Mouse (Mus musculus): ENCODE results near the gene Mars.
"Not testable (repeated sequence)": the region's sequence is repeated elsewhere in the genome, so short reads cannot be mapped to it uniquely, and the experiment has no call there.

The Mars gene

DNA sequence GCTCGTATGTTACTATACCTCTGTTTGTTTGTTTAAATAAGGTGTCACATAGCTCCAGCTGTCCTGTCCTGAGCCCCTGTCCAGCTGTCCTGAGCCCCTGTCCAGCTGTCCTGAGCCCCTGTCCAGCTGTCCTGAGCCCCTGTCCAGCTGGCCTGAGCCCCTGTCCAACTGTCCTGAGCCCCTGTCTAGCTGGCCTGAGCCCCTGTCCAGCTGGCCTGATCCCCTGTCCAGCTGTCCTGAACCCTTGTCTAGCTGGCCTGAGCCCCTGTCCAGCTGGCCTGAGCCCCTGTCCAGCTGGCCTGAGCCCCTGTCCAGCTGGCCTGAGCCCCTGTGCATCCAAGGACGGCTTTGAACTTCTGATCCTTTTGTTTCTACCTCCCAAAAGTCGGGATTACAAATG, 2.4 kb downstream of the Mars start:
- not testable (repeated sequence) for DNase-seq

DNA sequence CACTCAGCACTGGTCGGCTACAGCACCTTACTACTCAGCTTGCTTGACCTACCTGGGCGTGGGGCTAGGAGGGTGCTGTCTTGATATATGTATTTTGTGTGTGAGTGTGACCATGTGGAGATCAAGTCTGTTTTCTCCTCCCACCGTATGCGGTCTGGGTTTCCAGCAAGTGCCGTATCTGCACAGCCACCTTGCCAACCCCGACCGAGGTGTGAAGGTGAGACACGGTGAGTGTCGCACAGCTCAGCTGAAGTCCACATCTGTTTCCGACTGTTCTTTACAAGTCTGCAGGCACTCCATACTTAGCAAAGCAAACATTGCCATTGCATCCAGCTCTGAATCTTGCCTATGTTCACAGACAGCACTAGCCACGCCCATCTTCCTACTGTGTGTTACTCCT, 8.4 kb downstream of the Mars start:
- no peak for DNase-seq

DNA sequence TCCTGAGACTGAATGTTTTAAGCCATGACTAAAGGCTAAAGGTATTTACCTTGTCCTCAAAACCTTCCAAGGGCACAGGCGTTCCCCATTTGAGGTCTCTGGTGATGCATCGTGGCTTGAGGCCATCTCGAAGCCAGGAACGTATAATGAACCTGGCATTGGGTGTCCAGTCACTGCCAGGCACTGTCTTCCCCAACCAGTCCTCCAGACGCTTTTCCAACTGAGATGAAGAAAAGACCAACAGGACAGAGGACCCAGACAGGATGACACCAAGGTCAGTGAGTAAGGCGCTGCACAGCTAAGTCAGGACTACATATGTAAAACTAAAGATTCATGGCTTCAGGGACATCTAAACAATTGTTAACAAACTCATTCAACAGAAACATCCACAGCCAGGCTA, 11.2 kb downstream of the Mars start:
- DNase-seq = no peak

DNA sequence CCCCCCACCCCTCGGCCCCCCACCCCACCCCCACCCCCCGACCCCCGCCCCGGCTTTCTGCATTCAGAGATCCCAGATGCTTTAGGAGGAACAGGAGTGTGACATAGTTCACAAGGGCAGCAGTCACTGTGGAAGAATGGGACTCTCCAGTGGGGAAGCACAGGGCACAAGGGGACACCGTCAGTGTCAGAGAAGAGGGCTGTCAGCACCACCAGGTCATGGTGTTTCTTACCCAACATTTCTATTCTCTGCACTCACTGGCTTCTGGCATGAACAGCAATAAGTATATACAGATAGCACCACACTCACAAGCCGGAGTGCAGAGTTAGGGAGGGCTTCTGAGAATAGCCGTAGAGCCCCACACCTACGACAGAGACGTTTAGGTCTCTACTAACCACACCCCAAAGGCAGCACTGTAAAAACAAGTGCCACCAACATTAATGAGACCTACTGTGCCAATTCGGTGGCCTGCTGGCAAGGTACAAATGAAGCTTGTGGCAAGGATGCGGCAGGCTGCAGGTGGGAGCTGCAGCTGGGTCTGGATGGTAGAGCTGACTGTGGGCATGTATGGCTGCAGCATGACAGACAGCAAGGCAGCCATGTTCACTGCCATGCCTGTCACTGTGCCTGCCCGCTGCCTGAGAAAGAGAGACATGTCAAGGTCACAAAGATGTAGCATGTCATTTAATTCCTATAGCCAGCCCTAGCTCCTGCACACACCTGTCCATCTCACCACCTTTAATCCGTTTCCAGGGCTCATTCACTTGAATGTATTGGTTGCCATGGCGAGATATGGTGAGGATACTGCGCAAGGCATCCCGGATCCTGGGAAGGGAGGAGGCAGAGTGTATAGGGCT, 14.3 kb downstream of the Mars start:
- DNase-seq = no peak

DNA sequence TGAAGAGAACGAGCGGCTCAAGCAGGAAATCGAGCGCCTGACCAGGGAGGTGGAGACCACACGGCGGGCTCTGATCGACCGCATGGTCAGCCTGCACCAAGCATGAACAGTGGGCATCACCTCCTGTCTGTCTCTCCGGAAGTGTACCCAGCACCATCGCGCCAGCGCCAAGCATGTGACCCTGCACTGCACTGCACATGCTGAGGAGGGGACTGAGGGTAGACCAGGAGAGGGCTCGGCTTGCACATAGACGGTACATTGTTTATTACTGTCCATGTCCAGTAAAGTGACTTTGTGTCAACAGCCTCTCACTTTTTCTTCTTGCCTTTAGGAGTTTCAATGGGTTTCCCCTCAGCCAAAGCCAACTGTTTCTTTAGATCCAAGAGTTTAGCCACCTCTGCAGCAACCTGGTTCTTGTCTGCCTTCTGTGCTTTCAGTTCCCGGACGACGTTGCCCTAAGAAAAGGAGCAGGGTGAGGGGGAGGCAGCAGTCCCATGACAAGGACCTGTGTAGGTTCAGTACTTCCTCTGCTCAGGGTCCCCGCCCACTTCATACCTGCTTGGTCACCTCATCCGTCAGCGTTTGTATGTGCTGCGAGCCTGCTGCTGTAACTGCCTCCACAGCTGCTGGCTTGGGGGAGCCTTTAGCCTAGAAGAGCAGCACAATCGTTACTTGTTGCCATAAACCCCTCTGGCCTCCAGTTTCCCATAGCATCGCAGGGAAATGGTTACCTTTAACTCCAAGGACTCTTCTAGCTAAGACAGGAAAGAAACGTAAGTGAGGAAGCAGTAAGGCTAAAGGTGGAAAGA, 15.4 kb downstream of the Mars start:
- no peak for DNase-seq

DNA sequence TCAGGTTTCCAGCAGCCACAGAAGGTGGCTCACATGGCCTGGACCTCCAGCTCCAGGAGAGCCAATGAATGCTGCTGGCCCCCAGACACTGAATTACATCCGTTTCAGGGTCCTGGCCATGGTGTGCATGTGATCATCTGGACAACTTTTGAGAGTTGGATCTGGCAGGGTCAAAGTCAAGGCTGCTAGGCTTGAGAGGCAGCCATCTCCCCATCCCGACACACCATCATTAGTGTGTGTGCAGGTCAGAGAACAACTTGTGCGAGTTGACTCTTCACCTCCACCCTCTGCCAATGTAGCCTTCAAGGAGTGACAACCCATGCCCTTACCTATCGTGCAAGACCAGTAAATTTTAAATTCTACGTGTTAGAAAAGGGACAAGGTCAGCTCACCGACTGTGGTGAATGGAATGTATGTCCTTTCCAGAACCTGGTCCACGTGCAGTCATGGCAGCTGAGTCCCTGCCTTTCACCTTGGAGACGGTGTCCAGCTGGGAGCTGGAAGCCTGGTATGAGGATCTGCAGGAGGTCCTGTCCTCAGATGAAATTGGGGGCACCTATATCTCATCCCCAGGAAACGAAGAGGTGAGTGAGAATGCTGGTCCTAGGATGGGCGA, 16.6 kb downstream of the Mars start:
- no peak for DNase-seq

DNA sequence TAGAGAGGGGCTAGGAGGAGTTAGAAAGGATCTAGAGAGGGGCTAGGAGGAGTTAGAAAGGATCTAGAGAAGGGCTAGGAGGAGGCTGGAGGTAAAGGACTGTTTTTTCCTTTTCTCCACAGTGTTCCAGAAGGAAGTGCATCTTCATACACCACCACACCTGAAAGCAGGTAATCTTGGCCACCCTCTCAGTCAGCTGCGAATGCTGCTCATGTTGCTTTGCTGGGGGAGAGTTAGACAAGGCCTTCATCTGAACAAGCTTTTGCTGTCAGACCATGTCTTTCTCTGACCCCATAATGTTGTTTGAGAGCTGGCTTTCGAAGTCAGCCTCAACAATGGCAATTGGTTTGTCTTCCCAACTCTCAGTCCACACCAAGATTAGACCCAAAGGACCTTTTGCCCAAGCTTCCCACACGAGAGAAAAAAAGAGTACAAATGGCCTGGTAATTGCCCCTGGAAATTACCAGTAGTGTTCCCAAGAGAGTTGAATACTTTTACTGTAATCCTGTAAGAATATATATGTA, 17.9 kb downstream of the Mars start:
- no peak for DNase-seq

DNA sequence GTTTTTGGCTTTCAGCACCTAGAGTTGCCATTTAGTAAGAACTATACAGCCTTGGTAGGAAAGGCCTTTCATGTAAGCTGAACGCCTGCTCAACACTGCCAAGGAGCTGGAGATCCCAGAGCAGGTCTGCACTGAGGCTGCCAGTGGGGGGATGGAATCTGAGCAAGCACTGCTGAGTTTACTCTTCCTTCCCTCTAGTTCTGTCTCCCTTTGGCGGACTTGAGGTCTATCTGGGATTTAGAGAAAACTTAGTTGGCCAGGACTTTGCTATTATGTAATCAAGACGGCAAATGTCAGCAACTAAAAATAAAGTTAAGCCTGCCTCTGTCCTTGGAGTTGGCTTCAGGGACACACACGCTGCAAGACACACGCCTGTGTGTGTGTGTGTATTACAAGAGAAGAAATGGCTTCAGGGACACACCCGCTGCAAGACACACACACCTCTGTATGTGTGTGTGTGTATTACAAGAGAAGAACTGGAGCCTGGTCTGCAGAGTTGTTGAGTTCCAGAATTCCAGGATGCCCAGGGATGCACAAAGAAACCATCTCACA, 18.5 kb downstream of the Mars start:
- peak in 1 of 2 experiments; percentile 29 for DNase-seq

DNA sequence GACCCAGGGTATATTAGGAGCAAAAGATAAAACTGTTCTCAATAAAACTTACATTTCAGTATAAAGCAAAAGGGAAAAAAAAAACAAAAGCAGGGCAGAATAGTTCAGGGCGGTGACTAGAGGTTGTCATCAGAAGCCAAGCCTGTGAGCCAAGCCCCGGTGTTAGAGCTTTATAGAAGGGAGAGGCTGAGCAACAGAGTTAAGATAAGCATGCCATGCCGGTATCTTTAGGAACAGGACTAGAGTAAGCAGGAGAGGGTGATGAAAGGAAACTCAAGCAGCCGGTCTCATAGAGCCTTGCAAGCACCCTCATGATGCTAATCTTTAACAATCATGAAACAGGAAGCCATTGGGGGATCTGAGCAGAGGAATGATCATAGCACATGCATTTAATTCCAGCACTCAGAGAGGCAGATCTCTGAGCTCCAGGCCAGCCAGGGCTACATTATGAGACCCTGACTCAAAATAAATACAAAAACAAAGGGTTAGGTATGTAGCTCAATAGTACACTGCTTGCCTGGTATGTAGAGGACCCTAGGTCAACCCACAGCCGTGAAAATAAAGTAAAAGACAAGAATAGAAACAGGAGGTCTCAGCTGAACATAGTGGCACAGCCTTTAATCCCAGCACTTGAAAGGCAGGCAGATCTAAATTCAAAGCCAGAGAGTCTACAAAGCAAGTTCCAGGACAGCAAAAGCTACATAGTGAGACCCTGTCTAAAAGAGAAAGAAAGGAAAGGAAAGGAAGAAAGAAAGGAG, 19.5 kb downstream of the Mars start:
- DNase-seq = no peak

DNA sequence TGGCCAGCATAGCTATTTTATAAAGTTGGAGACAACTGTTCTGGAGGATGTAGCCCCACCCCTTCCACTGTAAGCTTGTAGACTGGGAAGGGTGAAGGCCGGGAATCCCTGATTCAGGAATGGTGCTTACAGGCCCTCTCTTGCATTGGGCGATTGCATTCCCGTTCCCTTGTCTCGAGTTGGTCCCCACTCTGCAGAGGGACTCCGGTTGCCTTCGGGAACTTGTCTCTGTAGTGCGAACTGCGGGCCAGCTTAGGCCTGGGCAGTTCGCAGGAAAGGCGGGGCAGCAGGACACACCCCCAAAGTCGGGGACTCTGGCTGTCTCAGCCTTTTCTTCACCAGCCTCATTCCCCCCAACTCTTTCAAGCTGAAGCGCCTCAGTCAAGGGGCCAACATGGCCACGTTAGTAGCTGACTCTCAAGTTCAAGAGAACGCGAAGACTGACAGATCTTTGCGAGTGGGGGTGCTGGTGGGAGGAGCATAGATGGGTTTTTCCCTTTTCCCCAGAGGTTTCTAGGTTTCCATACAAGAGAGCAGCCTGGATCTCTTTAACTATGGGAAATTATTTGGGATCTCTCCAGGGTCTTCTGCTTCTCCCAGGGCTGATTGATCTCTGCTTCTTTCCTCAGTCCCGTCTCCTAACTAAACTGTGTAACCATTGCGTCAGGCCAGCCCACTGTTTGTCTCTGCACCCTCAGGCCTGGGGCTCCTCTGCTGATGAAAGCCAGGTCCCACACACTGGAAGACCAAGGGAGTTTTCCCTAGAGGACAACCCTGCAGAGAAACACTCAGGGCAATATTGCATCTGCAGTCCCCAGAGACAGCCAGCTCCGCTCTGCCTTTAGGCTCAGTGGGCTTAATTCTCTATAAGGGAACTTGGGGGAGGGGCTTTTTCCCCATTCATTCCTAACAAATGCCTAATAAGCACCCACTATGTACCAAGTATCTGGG, 20.4 kb downstream of the Mars start:
- peak; percentile 64 to 68 for DNase-seq

DNA sequence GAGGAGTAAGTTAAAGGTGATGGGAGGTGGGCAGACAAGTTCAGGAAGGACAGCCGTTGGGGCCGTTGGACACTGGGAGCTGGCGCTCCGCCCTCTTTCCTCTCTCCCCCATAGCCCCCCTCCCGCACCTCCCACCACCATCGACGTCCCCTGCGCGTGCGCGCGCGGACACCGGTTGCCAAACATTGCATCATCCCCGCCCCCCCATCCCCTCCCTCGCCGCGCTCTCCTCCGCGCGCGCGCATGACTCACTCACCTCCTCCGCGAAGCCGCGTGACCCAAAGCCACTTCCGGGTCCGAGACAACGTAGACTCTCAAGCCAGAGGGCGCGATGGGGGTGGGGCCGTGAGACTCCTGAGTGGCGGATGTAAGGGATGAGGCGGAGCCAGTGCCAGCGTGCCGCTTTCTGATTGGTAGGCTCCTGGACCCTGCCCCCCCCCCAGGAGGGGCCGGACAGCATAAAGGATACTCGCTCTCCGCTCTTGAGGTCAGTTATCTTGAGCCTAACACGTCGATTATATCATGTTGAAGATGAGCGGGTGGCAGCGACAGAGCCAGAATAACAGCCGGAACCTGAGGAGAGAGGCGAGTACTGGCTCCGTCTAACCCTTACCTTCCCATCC, 21.2 kb downstream of the Mars start:
- DNase-seq = peak; percentile 100

DNA sequence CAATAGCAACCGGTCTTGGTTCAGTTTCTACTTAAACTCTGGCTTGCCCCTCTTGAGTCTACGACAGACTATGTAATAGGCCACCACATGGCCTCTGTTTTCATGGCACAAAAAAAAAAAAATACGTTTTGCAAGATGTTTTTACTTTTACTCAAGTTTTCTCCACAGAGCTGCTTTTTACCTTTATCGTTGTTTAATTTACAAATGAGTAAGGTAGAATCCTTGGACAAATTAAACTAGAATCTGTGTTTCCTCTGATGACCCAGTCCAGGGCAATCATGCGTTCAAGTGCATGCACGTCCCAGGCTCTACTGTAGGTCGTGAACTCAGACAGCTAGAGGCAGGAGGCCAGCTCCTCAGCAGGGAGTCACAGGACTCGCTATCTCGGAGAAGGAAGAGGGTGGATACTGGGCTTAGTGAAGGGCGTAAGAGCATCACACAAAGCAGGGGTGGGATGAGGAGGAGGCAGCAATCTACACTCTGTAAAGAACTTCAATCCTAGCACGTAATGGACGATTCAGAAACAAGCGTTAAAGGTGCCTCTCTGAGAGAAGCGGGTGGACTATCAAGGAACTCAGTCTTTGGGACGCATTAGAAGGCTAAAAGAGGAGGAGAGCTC, 21.9 kb downstream of the Mars start:
- DNase-seq = peak; percentile 68 to 71

DNA sequence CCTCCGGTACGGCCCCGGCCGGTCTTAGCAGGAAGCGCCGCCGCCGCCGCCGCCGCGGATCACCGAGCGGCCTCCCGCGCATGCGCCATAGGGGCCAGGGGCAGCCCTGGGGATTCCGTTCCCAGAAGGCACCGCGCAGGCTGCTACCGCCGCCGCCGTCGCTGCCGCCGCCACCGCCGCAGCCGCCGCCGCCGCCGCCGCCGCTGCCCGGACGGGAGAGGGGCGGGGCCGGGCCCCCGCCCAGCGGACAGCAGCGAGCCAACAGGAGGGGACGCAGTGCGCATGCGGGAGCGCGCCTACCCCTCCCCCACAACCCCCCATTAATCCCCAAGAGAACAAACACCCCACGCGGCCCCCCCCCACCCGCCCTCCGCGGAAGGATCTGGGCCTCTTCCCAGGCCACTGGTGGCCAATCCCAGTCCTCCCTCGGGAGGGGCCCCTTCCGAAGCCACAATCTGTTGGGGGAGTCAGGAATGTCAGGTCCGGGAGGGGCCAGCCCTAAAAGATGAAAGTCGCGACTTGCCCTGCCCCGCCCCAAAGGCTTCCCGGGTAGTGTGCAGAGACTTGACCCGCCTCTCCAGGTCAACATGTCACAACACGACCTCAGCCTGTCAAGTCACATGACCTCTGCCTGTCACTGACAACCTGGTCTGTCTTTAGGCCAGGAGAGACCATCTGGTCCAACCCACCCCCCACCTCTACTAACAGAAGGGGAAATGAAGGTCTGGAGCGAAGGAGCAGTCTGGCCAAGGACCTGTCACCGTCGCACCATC, 22.6 kb downstream of the Mars start, which contains the start of gene Mbd6:
Gene Mbd6 (minus strand): TSS at position 219 of the 773 bp plus-strand sequence.
- peak; percentile 94 to 96 for DNase-seq

DNA sequence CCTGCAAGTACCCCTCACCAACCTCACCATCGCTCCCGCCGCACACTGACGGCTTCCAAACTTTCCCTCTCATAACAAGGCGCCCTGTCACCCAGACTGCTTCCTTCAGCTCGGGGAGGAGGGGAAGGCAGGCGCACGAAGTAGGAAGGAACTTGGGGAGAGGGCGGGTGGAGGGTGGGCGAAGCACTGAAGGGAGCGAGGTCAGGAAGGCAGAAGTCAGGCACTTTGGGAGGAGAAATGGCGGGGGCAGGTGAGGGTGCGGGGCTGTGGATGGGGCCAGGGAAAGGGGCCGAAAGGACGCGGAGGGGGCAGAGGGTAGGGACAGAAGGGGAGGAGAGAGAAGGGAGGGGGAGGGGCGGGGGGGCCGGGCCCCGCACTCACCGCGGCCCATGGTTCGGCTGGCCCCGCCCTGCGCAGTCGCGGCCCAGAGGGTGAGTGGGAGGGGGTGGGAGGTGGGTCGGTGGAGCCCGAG, 23.2 kb downstream of the Mars start:
- peak; percentile 63 to 65 for DNase-seq

DNA sequence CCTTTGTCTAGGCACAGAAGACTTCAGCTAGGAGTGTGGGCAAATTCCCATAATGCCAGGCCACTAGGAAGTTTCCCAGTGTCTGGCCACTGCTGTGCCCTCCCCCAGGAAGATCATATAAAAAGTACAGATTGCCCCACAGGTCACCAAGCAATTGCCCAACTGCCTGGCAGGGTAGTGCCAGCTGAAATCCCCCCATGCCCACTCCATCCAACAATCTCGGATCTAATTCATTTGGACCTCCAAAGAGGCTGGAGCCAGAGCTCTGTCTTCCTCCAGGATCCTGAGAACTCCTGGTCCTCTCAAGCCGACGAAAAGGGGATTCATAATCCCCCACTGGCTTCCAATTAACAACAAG, 23.7 kb downstream of the Mars start:
- DNase-seq = peak; percentile 25 to 32

DNA sequence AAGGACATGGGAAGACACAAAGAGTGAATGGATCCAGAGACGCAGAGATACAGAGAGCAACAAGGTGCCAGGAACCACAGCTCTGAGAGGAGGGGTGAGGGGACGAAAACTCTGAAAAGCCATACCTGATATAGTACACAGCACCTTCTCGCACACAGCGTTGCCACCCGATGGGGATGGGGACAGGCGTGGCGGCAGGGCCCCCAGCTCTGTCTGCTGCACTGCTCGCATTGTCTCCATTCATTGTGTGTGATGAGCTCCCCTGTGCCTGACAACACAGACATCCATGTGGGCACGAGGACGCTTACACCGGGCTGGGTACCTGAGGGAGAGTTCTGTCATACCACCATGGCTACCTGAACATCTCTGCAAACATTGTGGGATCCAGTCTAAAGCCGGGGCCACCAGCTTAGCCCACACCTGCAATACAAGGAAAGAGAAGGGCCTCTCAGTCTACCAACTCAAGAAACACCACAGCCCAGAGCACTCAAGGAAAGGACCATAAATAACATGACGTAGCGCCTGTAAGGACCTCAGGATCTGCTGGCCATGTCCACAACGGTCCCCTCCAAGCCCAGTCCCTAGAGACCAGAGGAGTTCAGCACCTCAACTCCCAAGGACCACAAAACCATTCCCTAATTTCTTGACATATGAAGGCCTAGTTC, 24.2 kb downstream of the Mars start:
- DNase-seq = no peak

DNA sequence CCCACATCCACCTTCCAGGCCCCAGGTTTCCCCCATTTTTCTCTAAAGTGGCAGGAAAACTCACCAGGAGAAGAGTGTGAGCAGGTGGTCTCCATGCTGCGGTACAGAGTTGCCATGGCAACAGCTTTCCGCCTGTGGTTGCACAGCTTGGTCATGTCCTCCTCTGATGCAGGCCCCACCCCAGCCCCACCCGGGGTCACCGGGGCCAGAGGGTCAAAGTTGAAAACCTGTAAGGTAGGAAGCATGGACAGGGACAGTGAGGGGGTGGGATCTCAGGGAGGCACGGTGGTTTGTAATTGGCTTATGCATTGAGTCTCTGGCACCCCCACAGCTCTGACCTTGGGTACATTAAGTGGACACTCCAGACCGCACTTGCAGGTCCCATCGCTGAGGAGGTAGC, 24.9 kb downstream of the Mars start:
- DNase-seq = no peak

DNA sequence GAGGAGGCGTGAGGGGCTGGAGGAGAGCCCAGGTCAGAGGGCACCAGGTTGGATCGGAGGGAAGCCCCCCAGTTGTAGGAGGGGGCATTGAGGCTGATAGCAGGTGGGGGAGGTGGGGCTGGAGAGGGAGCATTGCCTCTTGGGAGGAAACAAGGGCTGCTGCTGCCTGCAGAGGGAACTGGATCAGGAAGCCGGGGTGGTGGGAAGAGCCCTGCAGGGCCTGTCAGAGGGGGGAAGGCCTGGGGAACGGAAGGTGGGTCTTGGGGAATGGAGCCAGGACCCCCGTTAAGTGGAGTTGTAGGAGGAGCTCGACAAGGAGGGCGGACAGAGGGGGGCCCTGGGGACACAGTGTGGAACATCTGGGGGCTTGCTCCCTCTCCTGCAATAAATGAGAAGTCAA, 25.4 kb downstream of the Mars start:
- no peak for DNase-seq

DNA sequence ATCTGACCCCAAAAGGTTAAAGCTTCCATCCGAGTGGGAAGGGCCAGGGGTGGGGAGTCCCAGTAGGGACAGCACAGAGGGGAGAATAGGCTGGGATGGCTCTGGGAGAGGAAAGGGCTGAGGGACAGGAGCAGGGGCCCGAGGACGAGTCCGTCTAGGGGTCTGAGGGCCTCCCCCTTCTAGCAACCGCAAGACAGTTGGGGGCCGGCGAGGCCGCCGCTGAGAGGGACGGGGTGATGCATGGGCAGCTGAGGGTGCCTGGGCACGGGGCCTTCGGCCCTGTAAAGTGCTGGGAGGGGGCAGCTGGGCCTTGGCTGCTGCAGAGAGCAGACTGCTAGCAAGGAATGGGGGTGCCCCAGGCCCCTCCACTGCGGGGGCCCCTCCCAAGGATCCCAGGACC, 25.9 kb downstream of the Mars start:
- no peak for DNase-seq

Data from lung, adult 18-20 months (tissue).